Mouse (Mus musculus) common myeloid progenitor, adult 5-6 weeks (primary cell): ENCODE results near the gene Exoc6. TPM values are rescaled to one million over a fixed set of nuclear protein-coding genes. Genes with fewer than 3 reads are reported as not detected.
"Not testable (repeated sequence)": the region's sequence is repeated elsewhere in the genome, so short reads cannot be mapped to it uniquely, and the experiment has no call there.

ENCODE experiments used
- ATAC-seq: replicated peaks from 2 replicates; pipeline ENCODE4 v1.8.0; 2016; ENCODE audit warnings: low read depth, mild to moderate bottlenecking, moderate TSS enrichment, inconsistent platforms; ENCODE audit not compliant: poor library complexity, severe bottlenecking
- total RNA-seq: library from RNA; stranded (forward); fragments of 200-1000, 187-1606 nt; gene quantifications from 2 replicates; pipeline ENCODE4 v1.2.3, GENCODE M21; 2017

The Exoc6 gene
- total RNA-seq = 108 and 109 TPM in 2 replicates

DNA sequence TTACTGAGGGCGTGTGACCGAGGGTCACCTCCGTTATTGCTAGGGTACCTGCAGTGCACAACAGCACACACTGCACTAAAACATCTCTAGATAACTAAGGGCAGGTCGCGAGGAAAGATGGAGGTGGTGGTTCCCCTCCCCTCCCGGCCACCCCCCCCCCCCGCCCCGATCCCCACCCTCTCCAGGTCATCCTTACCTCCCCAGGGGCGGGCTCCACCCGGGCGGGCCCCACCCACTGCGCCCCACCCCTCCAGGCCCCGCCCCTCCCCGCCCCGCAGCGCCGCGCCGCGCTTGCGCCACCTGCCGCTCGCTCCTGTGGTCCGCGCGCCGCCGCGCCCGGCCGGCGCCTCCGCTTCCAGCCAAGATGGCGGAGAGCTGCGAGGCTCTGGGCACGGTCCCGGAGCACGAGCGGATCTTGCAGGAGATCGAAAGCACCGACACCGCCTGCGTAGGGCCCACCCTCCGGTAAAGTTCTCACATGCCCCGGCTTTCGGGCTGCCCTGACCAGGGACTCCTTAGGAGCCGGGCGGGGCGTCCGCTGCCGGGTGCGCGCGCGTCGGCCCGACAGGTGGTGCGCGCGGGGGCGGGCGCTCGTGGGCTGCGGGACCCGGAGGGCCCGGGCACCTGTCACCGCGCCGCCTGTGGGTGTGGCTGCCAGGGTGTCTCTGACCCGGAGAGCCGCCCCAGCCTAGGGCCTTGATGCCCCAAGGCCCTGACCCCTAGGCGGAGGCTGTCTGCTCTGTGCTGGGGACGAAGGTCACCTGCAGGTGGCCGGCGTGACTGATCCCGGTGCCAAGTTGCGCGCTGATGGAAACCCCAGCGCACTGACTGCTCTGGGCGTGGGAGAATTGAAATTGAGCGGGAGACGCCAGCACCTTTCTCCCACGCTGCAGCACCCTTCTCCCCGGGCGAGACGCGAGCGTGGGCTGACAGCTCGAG, at the start of gene Exoc6:
Exoc6 (plus strand) TSS at position 318 of the 939 bp plus-strand sequence.
- ATAC-seq = peak; percentile 50

DNA sequence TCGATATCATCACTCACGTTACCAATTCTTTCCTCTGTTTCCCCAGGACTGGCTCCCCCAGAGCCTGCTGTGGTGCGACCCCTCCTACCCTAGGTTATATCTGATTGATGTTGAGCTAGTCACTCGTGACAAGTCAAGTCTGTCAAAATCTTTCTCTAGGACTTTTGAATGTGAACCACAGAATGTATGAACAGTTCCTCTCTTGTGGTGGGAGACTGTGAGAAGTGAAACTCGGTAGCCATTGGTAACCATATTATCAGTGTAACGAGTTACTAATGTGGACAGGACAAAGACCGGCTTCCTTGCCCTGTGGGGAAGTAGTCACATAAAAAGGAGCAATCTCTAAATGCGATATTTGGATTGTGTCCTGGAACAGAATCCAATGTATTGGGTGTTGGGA, 47.2 kb upstream of the Exoc6 start:
- peak; percentile 95 for ATAC-seq

DNA sequence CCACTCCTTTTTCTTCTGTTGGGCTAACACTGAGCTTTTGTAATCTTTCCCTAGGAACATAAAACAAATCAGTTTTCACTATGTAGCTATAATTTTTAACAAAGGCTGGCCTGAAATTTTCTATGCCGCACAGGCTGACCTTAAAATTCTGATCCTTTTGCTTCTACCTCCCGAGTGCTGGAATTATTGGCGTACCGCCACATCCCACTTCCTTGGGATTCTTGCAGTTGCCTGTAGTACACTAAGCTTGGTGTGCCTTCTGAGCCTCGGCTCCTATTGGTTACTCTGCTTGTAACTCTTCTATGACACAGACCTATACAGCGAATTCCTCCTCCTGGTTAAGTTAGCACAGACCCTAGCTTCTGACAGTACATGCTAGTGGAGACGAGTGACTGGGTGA, 44.2 kb upstream of the Exoc6 start:
- no peak for ATAC-seq

DNA sequence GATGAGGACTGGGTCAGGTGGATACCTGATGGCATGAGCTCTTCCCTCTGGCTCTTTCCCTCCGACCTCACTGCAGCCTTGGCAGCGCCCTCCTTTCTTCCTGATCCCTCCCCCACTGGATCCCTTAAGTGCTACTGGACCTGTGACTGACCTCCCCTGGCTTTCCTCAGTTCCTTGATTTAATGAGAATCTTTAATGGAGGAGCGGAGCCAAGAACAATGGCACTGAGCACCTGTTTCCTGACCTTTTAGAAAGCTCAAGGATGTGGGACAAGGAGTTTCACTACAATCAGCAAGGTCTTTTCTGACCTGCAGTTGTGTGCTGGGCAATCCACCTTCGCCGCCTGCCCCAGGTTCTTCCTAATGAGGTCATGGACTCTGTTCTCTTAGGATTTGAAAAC, 43.6 kb upstream of the Exoc6 start:
- ATAC-seq = no peak

DNA sequence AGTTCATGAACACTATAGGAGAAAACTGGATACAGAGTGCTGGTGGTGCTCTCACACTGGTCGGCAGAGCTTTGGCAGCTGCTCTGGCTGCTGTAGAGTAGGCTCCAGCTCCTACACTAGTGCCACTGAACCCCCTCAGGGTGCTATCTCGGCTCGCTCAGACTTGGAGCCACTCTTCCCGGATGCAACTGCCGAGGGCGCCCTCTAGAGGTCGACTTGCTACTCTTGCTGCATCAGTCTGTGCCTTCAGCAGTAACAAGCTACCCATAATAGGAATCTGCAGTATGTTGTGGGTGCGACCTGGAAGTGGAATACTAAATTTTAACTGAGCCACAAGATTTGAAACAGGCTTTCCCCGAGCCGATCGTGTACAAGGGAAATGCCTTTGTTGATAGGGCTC, 40.5 kb upstream of the Exoc6 start:
- ATAC-seq = peak; percentile 93

DNA sequence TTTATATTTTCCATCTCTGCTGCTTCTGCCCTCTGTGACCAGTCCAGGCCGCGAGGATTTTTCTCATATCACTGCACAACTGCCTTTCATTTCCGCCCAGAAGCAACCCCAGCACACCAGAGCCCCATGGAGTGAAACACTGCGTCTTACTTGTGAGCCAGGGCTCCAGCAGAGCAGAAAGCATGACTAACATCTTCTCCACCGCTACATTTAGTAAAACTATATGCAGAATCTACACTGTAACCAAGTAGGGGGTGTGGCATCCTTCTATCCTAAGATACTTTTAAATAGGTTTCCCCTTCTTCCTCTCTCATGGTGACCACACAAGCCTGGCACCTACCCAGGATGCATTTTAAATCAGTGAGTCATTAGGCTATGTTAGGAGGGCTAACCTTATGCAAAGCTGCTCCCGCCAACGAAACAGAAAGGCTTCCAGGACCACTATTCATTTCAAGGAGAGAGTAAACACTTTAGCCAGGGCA, 35.4 kb upstream of the Exoc6 start:
- ATAC-seq = peak; percentile 79

DNA sequence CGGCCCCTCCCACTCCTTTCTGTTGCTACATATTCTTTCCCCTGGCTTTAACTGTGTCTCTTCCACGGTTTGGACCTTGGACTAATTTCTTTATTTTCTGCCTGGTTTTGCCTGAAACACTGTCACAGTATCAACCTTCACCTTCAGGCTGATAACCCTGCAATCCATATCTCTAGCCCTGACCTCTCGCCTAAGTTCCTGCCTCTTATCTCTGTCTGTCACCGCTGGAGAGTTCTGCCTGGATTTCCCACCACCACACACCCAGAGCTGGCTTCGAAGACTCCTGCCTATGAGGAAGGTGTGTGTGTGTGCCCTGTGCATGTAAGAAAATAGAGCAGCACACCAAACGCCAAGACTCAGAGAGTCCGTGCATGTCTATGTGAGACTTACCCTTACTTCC, 32.8 kb upstream of the Exoc6 start:
- ATAC-seq = peak; percentile 34

DNA sequence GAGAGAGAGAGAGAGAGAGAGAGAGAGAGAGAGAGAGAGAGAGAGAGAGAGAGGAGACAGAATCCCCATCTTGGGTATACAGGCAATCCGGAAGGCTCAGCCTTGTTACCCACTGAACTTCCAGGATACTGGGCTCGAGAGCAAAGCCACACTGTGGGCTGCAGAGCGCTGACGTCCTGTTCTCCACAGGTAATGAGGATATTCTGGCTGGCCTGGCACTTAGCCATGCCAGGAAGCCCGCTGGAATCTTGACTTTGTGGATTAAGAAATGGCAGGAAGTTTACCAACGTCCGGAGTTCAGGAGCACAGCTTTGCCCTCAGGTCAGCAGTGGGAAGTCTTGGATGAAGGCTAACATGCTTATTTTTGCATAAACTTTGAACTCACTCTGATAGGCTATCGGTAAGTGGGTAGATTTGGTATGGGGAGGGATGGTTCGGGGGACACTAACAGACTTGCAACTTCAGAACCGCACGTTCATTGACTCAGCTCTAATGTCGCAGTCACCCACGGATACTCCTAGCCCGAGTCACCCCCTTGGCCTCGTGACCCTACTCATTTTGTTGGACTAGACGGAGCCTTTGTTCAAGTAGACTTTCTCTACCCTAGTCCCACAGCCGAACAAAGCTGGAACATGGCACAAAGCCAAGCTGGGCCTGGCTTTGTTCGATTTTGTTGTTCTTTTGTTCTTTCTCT, 29.3 kb upstream of the Exoc6 start:
- ATAC-seq = no peak

DNA sequence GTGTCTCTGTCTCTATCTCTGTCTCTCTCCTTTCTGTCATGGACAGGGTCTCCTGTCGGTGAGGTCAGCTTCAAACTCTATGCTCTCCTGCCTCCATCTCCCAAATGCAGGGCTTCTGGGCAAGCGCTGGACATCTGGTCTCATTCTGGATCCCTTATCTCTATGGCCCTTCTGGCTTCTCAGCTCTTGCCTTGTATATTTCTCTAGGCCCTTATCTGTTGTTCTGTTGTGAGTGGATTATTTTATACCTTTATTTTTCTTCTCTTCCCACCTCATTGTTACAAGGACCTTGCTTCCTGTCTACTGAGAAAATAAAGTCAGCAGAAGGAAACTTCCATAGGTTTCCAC, 28.8 kb upstream of the Exoc6 start:
- no peak for ATAC-seq

DNA sequence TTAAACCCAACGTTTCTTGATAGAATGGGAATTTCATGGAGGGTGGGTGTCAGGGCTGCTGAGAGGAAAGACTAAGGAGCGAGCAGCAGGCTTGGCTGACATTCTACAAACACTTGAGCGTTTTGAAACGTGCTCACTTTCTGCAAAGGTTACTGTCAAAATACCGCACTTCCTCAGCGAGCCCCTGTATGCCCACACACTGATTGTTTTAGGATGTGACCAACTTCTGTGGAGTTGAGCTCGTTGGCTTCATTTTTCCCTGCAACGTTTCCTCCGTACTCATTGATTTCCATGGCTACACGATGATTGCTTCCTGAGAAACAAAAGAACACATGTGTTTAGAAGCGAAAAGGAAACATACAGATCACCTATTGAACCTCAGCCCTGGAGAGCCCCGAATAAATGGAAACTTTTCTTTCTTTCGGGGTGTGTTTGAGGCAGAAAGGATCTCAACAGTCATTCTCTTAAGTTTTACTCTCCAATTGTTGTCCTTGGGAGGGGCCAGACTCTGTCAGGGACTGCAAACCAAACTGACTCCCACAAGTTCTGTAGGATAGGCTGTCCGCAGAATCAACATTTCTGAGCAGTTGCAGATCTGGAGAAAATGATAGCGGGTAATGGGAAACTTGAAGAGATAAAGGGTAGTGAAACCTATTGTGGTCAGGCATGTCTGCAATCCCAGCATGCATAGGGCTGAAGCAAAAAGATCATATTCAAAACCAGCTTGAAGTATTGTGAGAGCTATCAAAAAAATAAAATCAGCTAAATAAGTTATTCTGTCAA, 26.7 kb upstream of the Exoc6 start:
- peak; percentile 76 for ATAC-seq

DNA sequence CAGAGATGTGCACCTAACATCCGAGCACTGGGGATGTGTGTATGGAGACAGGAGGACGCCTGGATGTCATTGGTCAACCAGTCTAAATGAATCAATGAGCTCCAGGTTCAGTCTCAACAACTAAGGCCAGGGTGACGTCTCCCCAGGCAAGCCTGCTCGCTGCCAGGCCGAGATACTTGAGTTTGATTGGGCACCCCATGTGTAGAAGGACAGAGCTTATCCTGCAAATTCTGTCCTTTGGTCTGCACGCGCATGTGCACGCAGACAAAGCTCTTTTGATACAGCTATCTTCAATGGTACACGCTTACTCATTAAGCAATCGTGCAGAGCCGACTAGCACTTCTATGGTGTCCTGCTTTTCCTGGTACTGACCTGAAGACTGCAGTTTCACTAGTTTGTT, 24.3 kb upstream of the Exoc6 start:
- ATAC-seq = no peak

DNA sequence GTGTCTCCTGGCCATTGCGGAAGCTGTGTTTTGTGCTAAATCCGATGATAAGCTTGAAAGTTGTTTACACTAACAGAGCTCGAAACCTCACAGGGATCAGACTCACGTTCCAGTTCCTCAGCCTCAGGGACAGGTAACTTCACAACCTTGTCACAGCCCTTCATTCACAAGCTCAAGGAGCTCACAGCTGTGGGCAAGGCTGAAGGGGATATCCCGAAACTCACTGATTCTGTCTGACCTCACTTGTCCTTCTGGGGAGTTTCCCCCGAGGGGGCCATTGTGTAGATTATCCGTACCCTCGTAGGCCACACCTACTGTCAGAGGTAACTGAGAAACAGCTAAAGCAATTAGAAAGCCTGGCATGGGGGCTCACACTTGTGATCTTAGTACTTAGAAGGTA, 23.4 kb upstream of the Exoc6 start:
- ATAC-seq = no peak

DNA sequence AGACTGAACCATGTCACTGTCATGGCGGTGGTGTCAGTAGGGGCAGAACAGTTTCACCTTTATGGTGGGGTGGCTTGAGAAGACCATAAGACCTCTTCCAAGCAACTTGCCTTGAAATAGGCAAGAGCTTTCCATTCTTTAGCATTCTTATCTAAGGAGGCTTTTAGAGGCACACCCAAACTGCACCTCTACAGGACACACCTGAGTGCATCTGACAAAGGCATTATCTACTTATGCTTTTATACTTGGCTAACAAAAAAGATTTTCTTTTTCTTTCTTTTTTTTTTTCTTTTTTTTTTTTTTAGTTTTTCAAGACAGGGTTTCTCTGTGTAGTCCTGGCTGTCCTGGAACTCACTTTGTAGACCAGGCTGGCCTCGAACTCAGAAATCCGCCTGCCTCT, 22.5 kb upstream of the Exoc6 start:
- not testable (repeated sequence) for ATAC-seq

DNA sequence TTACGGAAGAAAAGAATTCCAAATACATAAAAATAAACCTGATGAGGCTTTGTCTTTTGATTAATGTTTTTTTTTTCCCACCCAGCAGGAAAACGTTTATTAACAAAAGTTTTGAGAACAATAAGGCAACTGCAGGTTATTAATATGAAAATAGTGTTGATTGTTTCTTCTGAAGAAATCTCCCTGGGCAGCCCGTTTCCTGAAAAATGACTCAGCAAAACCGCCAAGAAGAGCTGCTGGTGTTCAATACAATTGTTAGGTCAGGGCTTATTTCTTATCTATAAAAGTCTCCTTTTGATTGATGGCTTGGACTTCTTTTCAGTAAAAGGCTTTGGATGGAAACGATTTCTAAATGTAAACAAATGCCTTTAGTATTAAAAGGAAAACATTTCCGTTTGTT, 21.6 kb upstream of the Exoc6 start:
- ATAC-seq = no peak; the same call in 1 of the 2 replicates

DNA sequence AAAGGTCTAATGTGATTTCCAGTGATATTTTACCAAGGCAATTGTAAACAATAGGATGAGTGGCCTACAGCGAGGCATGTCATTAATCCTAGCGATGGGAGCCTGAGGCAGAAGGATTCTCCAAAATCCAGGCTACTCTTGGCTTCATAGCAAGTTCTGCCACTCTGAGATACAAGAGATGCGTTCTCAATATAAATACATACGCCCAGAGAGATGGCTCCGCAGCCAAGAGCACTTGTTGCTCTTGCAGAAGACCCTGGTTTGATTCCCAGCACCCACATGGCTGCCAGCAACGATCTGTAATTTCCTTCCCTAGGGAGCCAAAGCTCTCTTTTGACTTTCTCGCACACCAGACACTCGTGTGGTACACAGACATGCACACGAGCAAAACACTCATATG, 20.9 kb upstream of the Exoc6 start:
- ATAC-seq = no peak

DNA sequence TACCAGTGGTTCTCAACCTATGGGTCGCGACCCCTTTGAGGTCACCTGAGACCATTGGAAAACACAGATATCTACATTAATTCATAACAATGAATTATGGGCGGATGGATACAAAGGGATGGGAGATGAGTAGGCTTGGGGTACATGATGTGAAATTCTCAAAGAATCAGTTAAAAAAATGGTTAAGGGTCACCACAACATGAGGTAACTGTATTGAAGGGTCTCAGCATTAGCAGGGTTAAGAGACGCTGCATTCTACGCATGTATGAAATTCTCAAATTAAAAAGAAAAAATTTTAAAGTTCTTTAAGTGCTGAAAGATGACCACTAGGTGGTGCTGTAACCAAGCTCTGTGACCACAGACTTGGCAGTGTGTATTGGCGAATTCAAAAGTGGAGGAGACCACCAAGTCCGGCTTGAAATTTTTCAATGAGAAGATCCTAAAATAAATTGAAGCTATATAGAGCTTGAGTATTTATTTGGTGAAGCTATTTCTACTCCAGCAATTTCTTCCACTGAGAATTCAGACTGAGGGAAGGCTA, 20.2 kb upstream of the Exoc6 start:
- ATAC-seq = peak; percentile 42

DNA sequence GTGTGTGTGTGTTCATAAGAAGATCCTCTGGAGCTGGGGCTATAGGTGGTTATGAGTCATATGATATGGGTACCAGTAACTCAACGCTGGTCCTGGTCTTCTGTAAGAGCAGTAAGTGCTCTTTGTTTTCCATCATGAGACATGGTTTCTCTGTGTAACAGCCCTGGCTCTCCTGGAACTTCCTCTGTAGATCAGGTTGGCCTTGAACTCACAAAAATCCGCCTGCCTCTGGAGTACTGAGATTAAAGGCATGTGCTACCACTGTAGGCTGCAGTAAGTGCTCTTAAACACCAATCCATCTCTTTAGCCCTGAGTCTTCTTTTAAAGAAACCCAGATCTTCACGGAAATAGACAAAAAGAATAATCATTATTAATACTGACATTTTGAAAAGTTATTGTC, 19.6 kb upstream of the Exoc6 start:
- ATAC-seq = no peak

DNA sequence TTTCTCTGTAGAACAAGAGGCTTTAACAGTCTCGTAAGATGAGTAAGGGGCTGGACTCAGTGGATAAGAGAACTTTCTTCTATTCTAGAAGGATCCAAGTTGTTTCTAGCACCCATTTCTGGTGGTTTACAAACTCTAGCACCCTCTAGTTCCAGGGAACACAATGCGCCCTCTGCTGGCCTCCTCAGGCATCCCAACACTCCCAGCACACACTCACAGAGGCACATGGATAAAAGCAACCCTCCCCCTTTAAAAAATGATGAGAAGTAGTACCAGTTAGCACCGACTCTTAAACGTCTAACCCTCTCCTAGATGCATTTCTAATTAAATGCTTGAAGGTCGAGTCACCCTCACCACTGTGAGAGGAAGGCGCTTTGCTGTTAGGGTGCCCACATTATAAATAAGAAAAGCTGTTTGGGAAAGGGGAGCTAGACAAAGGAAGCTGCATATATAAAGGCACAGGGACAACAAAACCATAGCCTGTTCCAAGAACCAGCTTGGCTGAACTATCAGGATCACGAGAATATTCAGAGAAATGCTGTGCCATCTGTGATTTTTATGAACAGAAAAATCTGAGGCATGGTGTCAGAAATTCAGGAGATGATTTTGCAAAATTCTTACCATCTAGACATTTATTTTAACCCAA, 18.9 kb upstream of the Exoc6 start:
- ATAC-seq = peak; percentile 40; the same call in 1 of the 2 replicates

DNA sequence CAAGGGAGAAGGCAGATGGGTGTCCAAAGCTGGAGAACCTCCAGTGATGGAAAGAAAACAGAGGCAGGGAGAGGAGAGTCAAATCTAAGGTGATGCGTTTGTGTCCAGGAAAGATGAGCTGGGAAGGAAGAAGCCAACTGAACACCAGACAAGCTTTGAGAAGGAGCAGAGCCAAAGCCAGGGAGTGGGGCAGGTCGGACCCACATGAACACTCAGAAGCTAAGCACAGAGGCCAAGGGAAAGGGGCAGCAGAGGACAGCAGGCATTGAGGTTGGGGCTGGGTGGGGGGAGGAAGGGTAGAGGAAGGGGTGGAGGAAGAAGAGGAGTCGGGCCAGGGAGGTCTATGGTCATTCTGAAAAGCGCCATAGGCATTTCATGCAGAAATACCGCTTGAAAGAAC, 17.0 kb upstream of the Exoc6 start:
- no peak for ATAC-seq
